Mouse (Mus musculus): ENCODE results near the gene Fastkd1. TPM values are rescaled to one million over a fixed set of nuclear protein-coding genes. Genes with fewer than 3 reads are reported as not detected.

Fastkd1 gene
- polyA plus RNA-seq (2021; fragmentation: Nextera tagmentation) = 4.5 TPM in 2 replicates
- long read RNA-seq, experiment 1, partial matches to known transcripts = 1 of 5 reads
- long read RNA-seq, experiment 1, other reads (novel, unspliced or antisense) = 3 of 5 reads
- long read RNA-seq, experiment 2, transcript Fastkd1-201 (14 exons, 2,865 nt) = major isoform, 8 of 8 reads
- long read RNA-seq, experiment 2, partial matches to known transcripts = 0 of 8 reads
- long read RNA-seq, experiment 2, other reads (novel, unspliced or antisense) = 0 of 8 reads

DNA sequence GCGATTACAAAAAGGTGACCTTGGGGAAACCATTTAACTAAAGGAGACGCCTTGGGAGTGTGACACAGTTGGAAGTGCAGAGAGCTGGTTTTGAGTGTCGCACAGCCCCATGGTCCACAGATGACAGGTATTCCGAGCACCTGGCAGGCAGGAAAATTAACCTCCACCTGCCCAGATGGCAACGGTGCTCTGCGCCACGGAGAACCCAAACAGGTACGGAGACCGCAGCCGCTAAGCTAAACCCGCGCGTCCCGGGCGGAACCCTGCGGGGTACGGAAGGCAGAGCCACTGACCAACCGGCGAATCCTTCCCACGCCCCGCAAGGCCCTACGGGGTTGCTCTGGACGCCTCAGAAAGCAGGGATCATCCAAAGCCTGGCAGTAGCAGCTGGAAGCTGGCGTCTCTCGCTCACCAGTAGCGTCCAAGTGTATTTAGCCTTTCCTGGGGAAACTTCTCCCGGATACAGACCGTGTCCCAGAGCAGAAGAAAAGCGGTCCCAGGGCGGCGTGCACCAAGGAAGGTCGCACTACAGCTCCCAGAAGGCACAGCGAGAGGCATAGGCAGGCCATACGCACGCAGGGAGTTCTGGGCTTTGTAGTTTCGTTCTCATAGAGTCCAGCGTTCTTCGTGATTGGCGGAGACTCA is at the start of gene Fastkd1:
Gene Fastkd1 (minus strand): TSS at position 536 of the 645 bp plus-strand sequence.

DNA sequence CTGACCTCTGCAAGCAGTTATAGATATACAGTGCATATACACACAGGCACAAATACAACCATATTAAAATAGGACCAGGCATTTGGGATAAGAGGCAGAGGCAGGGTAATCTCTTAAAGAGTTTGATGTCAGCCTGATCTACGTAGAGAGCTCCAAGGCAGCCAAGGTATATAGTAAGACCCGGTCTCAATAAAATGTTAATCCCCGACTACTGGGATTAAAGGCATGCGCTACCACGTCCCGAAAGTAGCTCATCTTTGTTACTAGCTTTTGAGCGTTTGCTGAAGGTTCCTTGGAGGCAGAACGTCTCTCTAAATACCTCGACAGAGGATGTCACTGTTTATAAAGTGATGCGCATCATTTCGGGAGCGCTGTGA is 8.9 kb upstream of the Fastkd1 start, which contains the start of gene Ppig:
Gene Ppig (plus strand): TSS at position 273 of the 377 bp plus-strand sequence.

DNA sequence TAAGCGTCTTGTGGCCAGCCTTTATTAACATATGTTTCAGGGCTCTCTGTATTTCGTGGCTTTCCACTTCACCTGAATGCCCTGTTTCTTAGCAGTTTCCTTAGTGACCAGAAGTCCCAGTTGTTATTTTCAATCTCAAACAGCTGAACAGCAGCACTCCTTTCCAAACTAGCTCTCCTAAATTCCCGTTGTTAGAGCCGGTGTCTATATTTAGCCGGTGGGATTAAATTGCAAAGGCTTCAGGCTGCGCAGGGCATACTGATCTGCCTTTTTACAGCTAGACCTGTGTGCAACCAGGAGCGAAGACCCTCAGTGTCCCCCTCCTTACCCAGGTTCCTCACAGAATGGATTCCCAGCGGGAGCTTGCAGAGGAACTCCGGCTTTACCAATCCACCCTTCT is 43.5 kb downstream of the Fastkd1 start, which contains the start of gene Klhl41:
Gene Klhl41 (plus strand): TSS at position 268 of the 400 bp plus-strand sequence.

DNA sequence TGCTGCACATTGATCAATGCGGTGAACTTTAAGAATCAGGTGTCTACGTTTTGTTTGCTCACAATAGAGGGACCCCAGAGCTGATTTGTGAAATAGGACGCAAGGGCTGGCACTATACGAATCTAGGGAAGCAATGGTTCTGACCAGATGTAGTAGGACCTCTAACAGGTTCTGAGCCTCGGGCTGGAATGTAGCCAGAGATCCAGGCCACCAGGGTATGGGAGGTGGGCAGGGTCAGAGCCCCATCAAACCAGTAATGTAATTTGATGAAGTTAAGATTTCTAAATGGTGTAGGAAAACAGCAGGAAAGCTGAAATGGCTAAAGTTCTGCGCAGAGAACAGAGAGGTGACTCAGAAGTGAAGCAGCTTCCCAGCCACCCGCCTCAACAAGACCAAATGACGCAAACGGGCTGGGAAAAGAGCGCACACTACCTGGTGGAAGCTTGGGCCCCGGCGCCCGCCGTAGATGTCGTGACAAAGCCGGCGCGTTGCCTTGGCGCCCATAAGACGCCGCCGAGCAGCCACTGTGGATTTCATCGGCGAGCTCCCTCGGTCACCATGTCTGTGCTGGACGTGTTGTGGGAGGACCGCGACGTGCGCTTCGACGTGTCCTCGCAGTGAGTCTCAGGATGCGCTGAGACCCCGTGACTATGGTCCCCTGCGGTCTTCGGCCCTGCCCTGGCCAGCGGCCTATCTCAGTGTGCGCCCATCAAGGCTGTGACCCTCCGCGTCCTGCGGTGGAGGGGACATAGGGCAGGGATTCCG is 66.4 kb downstream of the Fastkd1 start, which contains the start of gene Bbs5:
Gene Bbs5 (plus strand): TSS at position 446 of the 765 bp plus-strand sequence.

Other genes starting within 250 kb of the Fastkd1 start
- gene Lrp2, start 127.5 kb downstream of the Fastkd1 start, polyA plus RNA-seq (2021; fragmentation: Nextera tagmentation) = 0.06 and 0.16 TPM in 2 replicates
- gene Bbs5, start 66.3 kb downstream of the Fastkd1 start, polyA plus RNA-seq (2021; fragmentation: Nextera tagmentation) = 14.4 and 17.4 TPM in 2 replicates
- gene Klhl41, start 43.4 kb downstream of the Fastkd1 start, polyA plus RNA-seq (2021; fragmentation: Nextera tagmentation) = 0.06 and 0.09 TPM in 2 replicates
- 74.1 and 77.5 TPM in 2 replicates for gene Ppig, start 9.0 kb upstream of the Fastkd1 start, polyA plus RNA-seq (2021; fragmentation: Nextera tagmentation)
- gene Ccdc173, start 76.1 kb upstream of the Fastkd1 start, polyA plus RNA-seq (2021; fragmentation: Nextera tagmentation) = 1.8 TPM in 2 replicates
- 25.4 and 25.5 TPM in 2 replicates for gene Phospho2, start 76.1 kb upstream of the Fastkd1 start, polyA plus RNA-seq (2021; fragmentation: Nextera tagmentation)
- 15.2 and 19.4 TPM in 2 replicates for gene Klhl23, start 108.4 kb upstream of the Fastkd1 start, polyA plus RNA-seq (2021; fragmentation: Nextera tagmentation)
- 178 and 187 TPM in 2 replicates for gene Ssb, start 148.0 kb upstream of the Fastkd1 start, polyA plus RNA-seq (2021; fragmentation: Nextera tagmentation)
- 21.9 and 22.4 TPM in 2 replicates for gene Mettl5, start 172.1 kb upstream of the Fastkd1 start, polyA plus RNA-seq (2021; fragmentation: Nextera tagmentation)
- gene Ubr3, start 183.7 kb upstream of the Fastkd1 start, polyA plus RNA-seq (2021; fragmentation: Nextera tagmentation) = 5.6 and 6.2 TPM in 2 replicates

Measured in layer of hippocampus, adult 6 months (tissue).